Mouse (Mus musculus): Measurements from ENCODE around the gene Bcl11a. TPM values are rescaled to one million over a fixed set of nuclear protein-coding genes. Genes with fewer than 3 reads are reported as not detected.

The Bcl11a gene
- polyA plus RNA-seq, 1 experiment from 2014 or later: 107 TPM

DNA sequence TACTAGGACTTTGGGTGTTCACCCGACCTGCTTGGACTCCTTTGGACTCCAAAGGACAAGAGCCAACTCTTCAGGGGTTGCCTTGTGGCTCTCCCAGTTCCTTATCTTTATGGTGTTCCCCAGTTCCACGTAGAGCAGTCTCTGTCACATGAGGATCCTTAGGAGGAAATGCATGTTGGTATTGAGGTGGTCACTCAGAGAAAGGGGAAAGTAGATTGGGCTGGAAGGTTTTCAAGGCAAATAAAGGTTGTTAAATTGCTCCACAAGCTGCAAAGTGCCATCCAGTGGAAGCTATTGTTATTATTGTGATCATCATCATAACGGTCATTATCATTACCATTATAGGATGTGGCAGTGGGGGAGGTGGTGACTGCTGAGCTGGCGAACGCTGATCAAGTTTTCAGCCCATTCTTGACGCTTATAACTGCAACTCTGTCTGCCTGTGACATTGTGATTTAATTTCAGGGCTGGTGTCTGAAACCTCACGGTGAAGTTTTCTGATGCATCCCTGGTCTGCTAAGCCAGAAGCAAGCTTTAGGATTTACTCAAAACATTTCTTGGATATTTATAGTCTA is 52.4 kb downstream of the Bcl11a start:
- no peak overlapping the region for H3K4me3 ChIP-seq (ENCODE audit: low read depth, low read length)
- no peaks in the 10 kb centered on the region for H3K36me3 ChIP-seq (ENCODE audit: control insufficient read depth, insufficient read depth, low read length)
- H3K27me3 ChIP-seq (ENCODE audit: control insufficient read depth, insufficient read depth, low read depth, low read length): no peaks in the 10 kb centered on the region
- H3K4me2 ChIP-seq (ENCODE audit: low read length): no peak overlapping the region
- no peak overlapping the region for H3K27ac ChIP-seq (ENCODE audit: low read length)
- no peaks in the 10 kb centered on the region for H3K9me3 ChIP-seq (replicated peaks; ENCODE audit: control insufficient read depth, low read length, poor library complexity, severe bottlenecking)
- no peak overlapping the region for H3K9ac ChIP-seq (ENCODE audit: low read depth, low read length)
- WGBS: 80% methylated on average over 7 of the region's 7 CpGs
- no peaks in the 10 kb centered on the region for H3K4me1 ChIP-seq (ENCODE audit: control insufficient read depth, insufficient read depth, low read length)
- no peak for ATAC-seq

DNA sequence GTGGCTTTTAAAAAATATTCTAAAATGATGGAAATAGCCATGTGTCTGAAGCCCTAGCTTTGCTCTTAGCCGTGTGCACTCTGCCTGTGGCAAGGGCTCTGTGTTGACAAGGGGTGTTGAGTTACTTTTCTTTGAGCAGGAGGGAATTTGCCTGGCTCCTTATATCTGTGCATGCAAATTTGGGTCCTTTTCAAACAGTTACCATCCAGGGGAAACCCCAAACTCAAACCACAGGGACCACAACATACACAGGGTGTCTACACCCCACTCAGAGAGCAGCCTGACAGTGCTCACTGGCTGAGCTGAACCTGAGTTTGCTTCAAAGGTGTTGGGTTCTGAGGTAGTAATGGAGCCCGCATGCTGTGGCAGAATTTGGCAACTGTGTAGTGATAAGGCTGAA is 54.0 kb downstream of the Bcl11a start:
- no peak overlapping the region for H3K4me3 ChIP-seq (ENCODE audit: low read depth, low read length)
- H3K9me3 ChIP-seq (replicated peaks; ENCODE audit: control insufficient read depth, low read length, poor library complexity, severe bottlenecking): no peaks in the 10 kb centered on the region
- H3K9ac ChIP-seq (ENCODE audit: low read depth, low read length): no peak overlapping the region
- H3K4me2 ChIP-seq (ENCODE audit: low read length): no peak overlapping the region
- H3K27me3 ChIP-seq (ENCODE audit: control insufficient read depth, insufficient read depth, low read depth, low read length): no peaks in the 10 kb centered on the region
- ATAC-seq: no peak
- 0 out of 2 replicates have a peak, but pooled peaks cover 2% of the 10 kb centered on the region for H3K4me1 ChIP-seq (ENCODE audit: control insufficient read depth, insufficient read depth, low read length)
- 86% methylated on average over 2 of the region's 2 CpGs for WGBS
- no peaks in the 10 kb centered on the region for H3K36me3 ChIP-seq (ENCODE audit: control insufficient read depth, insufficient read depth, low read length)
- H3K27ac ChIP-seq (ENCODE audit: low read length): no peak overlapping the region

DNA sequence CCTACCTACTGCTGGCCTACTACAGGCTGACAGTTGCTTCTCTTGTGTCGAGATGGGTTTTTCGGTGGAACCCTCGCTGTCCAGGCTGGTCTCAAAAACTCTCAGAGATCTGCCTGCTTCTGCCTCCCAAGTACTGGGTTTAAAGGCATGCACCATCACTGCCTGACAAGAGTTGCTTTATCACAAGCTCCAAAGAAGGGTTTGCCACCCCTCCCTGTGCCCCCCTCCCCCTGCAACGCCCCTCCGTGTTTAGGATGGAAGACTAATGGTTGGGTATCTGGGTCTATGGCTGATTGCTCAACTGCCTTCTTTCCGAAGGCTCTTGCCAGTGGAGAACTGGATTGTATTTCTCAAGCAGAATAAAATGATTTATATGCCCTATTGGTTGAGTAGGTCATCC is 54.5 kb downstream of the Bcl11a start:
- no peaks in the 10 kb centered on the region for H3K27me3 ChIP-seq (ENCODE audit: control insufficient read depth, insufficient read depth, low read depth, low read length)
- H3K9ac ChIP-seq (ENCODE audit: low read depth, low read length): no peak overlapping the region
- H3K9me3 ChIP-seq (replicated peaks; ENCODE audit: control insufficient read depth, low read length, poor library complexity, severe bottlenecking): no peaks in the 10 kb centered on the region
- 93% methylated on average over 6 of the region's 6 CpGs for WGBS
- no peak overlapping the region for H3K4me2 ChIP-seq (ENCODE audit: low read length)
- no peaks in the 10 kb centered on the region for H3K36me3 ChIP-seq (ENCODE audit: control insufficient read depth, insufficient read depth, low read length)
- no peak overlapping the region for H3K4me3 ChIP-seq (ENCODE audit: low read depth, low read length)
- H3K27ac ChIP-seq (ENCODE audit: low read length): no peak overlapping the region
- ATAC-seq: no peak
- 0 out of 2 replicates have a peak, but pooled peaks cover 2% of the 10 kb centered on the region for H3K4me1 ChIP-seq (ENCODE audit: control insufficient read depth, insufficient read depth, low read length)

DNA sequence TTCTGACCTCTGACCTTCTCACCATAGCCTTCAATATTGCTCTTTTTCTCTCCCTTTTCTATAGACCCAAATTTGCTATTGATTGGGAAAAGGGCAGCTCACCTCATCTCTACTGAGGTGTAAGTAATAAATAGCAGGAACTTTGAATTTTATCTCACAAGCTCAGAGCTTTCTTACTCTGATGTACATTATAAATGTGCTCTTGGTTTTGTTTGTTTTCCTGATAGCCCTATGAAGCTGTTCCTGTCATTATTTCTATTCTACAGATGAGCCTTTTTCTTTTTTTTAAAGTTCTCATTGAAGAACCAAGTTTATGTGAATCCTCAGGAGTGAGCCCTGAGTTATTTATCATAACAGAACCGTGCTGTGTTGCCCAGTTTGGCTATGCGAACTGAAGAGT is 55.0 kb downstream of the Bcl11a start:
- no peak for ATAC-seq
- Histone ChIP-seq H3K27ac (ENCODE audit: low read length) (no peak overlapping the region), H3K4me3 (ENCODE audit: low read depth, low read length) (no peak overlapping the region), H3K4me2 (ENCODE audit: low read length) (no peak overlapping the region), H3K27me3 (ENCODE audit: control insufficient read depth, insufficient read depth, low read depth, low read length) (no peaks in the 10 kb centered on the region), H3K36me3 (ENCODE audit: control insufficient read depth, insufficient read depth, low read length) (no peaks in the 10 kb centered on the region), H3K9ac (ENCODE audit: low read depth, low read length) (no peak overlapping the region), H3K9me3 (replicated peaks; ENCODE audit: control insufficient read depth, low read length, poor library complexity, severe bottlenecking) (no peaks in the 10 kb centered on the region), H3K4me1 (ENCODE audit: control insufficient read depth, insufficient read depth, low read length) (0 out of 2 replicates have a peak, but pooled peaks cover 2% of the 10 kb centered on the region)
- 90% methylated on average over 2 of the region's 2 CpGs for WGBS

DNA sequence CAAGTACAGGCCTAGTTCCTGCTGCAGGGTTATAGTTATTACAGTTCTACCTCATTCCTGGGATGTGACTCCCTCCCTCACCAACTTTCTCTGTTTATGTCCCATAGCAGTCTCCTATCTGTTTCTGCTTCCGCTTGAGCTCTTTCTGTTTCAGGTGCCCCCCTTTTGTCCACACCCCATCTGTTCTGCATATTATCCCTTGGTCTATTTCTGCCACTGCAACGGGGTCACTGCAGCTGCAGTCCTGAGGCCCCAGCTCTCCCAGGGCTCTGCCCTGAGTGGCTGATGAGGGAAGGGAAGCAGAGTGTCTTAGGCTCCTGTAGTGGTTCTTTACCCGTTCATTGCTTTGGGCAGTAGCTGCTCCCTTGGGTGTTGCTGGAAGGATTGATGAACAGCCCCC is 55.6 kb downstream of the Bcl11a start:
- H3K4me3 ChIP-seq (ENCODE audit: low read depth, low read length): no peak overlapping the region
- ATAC-seq: no peak
- H3K27ac ChIP-seq (ENCODE audit: low read length): no peak overlapping the region
- no peak overlapping the region for H3K4me2 ChIP-seq (ENCODE audit: low read length)
- no peaks in the 10 kb centered on the region for H3K27me3 ChIP-seq (ENCODE audit: control insufficient read depth, insufficient read depth, low read depth, low read length)
- 0 out of 2 replicates have a peak, but pooled peaks cover 2% of the 10 kb centered on the region for H3K4me1 ChIP-seq (ENCODE audit: control insufficient read depth, insufficient read depth, low read length)
- no peaks in the 10 kb centered on the region for H3K9me3 ChIP-seq (replicated peaks; ENCODE audit: control insufficient read depth, low read length, poor library complexity, severe bottlenecking)
- no peak overlapping the region for H3K9ac ChIP-seq (ENCODE audit: low read depth, low read length)
- H3K36me3 ChIP-seq (ENCODE audit: control insufficient read depth, insufficient read depth, low read length): no peaks in the 10 kb centered on the region
- WGBS: 58% methylated on average over 3 of the region's 3 CpGs

DNA sequence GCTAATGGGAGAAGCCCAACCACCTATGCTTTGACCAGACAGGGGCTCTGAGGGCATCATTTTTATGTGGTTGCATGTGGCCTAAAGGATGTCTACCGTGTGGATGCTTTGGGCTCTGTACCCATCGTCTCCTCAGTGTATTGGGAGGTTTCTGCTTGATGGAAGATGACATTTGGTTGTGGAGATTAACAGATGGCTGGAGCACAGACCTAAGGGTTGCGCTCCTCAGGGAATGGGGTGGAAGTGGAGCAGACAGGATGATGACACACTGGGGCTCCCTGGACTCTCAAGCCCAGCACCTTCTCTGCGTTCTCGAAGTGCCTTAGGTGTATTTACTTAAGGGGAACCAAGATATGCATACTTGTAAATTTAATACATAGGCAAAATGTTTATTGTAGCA is 56.1 kb downstream of the Bcl11a start:
- ATAC-seq: no peak

DNA sequence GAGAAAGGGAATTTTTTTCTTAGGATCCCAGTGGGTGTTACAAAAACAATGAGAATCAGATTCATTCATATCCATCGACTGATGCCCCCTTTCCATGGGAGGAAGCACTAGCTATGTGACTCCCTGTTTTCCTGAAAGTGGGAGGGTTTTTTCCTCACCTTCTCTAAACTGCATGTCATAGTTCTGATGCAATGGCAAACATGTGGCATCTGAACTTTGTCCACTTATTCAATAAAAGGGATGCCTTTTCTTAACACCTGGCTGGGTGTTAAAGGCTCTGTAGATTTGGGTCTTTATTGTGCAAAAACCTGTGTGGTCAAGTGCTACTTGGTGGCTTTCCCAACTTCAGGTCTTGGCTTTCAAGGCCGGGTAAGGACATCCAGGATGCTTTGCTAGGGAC is 57.4 kb downstream of the Bcl11a start:
- WGBS: 83% methylated on average over 2 of the region's 2 CpGs
- Histone ChIP-seq H3K27ac (ENCODE audit: low read length) (no peak overlapping the region), H3K4me3 (ENCODE audit: low read depth, low read length) (no peak overlapping the region), H3K4me2 (ENCODE audit: low read length) (no peak overlapping the region), H3K9ac (ENCODE audit: low read depth, low read length) (no peak overlapping the region), H3K36me3 (ENCODE audit: control insufficient read depth, insufficient read depth, low read length) (no peaks in the 10 kb centered on the region), H3K4me1 (ENCODE audit: control insufficient read depth, insufficient read depth, low read length) (0 out of 2 replicates have a peak, but pooled peaks cover 2% of the 10 kb centered on the region), H3K27me3 (ENCODE audit: control insufficient read depth, insufficient read depth, low read depth, low read length) (no peaks in the 10 kb centered on the region), H3K9me3 (replicated peaks; ENCODE audit: control insufficient read depth, low read length, poor library complexity, severe bottlenecking) (no peaks in the 10 kb centered on the region)
- no peak for ATAC-seq

More for the DNA sequence above, 56.1 kb downstream of the Bcl11a start:
- no peak overlapping the region for H3K4me3 ChIP-seq (ENCODE audit: low read depth, low read length)
- 0 out of 2 replicates have a peak, but pooled peaks cover 2% of the 10 kb centered on the region for H3K4me1 ChIP-seq (ENCODE audit: control insufficient read depth, insufficient read depth, low read length)
- H3K27me3 ChIP-seq (ENCODE audit: control insufficient read depth, insufficient read depth, low read depth, low read length): no peaks in the 10 kb centered on the region
- H3K36me3 ChIP-seq (ENCODE audit: control insufficient read depth, insufficient read depth, low read length): no peaks in the 10 kb centered on the region
- no peak overlapping the region for H3K27ac ChIP-seq (ENCODE audit: low read length)
- WGBS: 70% methylated on average over 5 of the region's 5 CpGs
- no peaks in the 10 kb centered on the region for H3K9me3 ChIP-seq (replicated peaks; ENCODE audit: control insufficient read depth, low read length, poor library complexity, severe bottlenecking)
- H3K4me2 ChIP-seq (ENCODE audit: low read length): no peak overlapping the region
- no peak overlapping the region for H3K9ac ChIP-seq (ENCODE audit: low read depth, low read length)

DNA sequence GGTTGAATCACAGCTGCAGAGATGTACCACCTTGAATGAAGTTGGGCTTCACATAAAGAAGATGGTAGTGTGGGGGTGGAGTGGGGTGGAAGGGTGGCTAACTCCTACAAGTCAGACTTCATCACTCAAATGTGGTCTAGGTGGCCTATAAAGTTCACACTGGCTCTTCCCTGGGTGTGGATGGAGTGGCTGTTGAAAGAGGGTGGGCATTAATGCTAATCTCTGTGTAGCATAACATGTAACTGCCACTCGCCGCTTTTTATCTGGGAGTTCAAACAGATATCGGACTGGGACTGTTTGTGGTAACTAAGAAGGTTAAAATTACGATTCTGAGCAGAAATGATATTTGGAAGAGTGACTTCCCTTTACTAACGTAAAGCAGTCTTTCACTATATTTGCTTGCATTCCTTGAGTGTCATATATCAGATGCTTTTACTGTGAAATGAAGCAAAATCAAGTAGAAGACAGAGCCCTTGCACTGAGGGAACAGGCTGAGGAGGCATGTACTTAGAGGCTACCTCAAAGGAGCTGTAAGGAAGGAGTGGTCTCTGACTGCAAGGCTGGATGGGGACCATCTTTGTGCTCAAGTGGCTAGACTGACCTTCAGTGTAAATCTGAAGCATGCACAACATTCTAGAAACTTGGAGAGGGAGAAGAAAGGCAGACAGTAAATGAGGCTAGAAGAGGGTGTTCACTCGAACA is 58.4 kb downstream of the Bcl11a start:
- Histone ChIP-seq H3K27ac (ENCODE audit: low read length) (no peak overlapping the region), H3K4me2 (ENCODE audit: low read length) (no peak overlapping the region), H3K9me3 (replicated peaks; ENCODE audit: control insufficient read depth, low read length, poor library complexity, severe bottlenecking) (no peaks in the 10 kb centered on the region), H3K36me3 (ENCODE audit: control insufficient read depth, insufficient read depth, low read length) (no peaks in the 10 kb centered on the region), H3K27me3 (ENCODE audit: control insufficient read depth, insufficient read depth, low read depth, low read length) (no peaks in the 10 kb centered on the region), H3K4me1 (ENCODE audit: control insufficient read depth, insufficient read depth, low read length) (0 out of 2 replicates have a peak, but pooled peaks cover 2% of the 10 kb centered on the region), H3K9ac (ENCODE audit: low read depth, low read length) (no peak overlapping the region), H3K4me3 (ENCODE audit: low read depth, low read length) (no peak overlapping the region)
- 89% methylated on average over 6 of the region's 6 CpGs for WGBS
- ATAC-seq: no peak

DNA sequence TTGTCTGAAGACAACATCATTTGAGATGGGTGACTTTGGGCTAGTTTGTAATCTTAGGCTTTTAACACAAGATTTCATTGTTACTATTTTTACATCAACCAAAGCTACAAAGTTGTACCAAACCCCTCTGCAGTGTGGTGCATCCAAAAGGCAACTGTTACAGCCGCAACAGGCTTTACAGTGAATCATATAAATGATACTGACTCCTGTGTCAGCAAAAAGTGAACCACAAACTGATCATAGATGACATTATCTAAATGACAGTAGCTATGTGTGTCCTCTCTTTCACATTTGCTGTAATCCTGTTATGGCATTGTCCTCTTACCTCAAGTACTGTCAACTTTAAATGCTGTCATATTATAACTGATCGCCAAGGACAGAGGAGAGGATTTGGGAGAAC is 60.0 kb downstream of the Bcl11a start:
- ATAC-seq: no peak
- no peaks in the 10 kb centered on the region for H3K36me3 ChIP-seq (ENCODE audit: control insufficient read depth, insufficient read depth, low read length)
- H3K9ac ChIP-seq (ENCODE audit: low read depth, low read length): no peak overlapping the region
- no peaks in the 10 kb centered on the region for H3K27me3 ChIP-seq (ENCODE audit: control insufficient read depth, insufficient read depth, low read depth, low read length)
- H3K9me3 ChIP-seq (replicated peaks; ENCODE audit: control insufficient read depth, low read length, poor library complexity, severe bottlenecking): no peaks in the 10 kb centered on the region
- no peak overlapping the region for H3K4me3 ChIP-seq (ENCODE audit: low read depth, low read length)
- no peak overlapping the region for H3K27ac ChIP-seq (ENCODE audit: low read length)
- WGBS: 94% methylated on average over 2 of the region's 2 CpGs
- no peak overlapping the region for H3K4me2 ChIP-seq (ENCODE audit: low read length)
- peaks cover 2% of the 10 kb centered on the region; the same call in 1 of the 2 replicates for H3K4me1 ChIP-seq (ENCODE audit: control insufficient read depth, insufficient read depth, low read length)

All from midbrain, embryonic 16.5 days (tissue).